Comparison of ENCODE assay signal across 19 mouse cellular contexts in the genomic region with DNA sequence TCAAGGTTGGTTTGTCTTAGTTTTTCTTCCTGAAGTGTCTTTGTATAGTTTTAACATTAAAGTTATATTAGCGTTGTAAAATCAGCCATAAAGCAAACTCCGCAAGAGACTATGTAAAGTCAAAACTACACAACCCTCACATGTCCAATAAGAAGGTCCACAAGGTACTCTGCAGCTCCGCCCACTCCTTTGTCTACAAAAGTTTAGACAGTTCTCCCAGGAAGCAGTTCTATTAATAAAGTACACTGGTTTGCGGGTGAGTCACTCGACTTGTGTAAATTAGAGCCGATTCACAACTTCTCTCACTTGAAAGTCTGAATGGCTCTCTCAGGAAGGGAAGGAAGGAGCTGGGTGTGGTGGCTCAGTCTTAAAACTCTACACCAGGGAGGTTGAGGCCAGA. TPM values are rescaled to one million over a fixed set of nuclear protein-coding genes. Genes with fewer than 3 reads are reported as not detected.
DNase-seq lines count a peak whose midpoint lies in the region; ATAC-seq and TF ChIP-seq lines count a peak whose summit lies in the region.
"Had no signal": no experiment of that assay in that cellular context is flagged by ENCODE, and none has a peak within 500 bp of the region (broad histone marks: within the 10 kb centered on the region; RNA-seq: fewer than 3 reads in every experiment).

No protein-coding gene starts in this region.

- H3K27me3 ChIP-seq in hindbrain, embryonic 10.5 days (ENCODE audit: insufficient read depth, poor library complexity, severe bottlenecking), result no peaks in the 10 kb centered on the region
- no peaks in the 10 kb centered on the region for H3K27me3 ChIP-seq in hindbrain, embryonic 16.5 days (replicated peaks; ENCODE audit: control insufficient read depth, insufficient read depth, low read length)
- H3K27me3 ChIP-seq in intestine, embryonic 15.5 days (replicated peaks), result no peaks in the 10 kb centered on the region
- H3K27me3 ChIP-seq in lung, postnatal 0 days (replicated peaks; ENCODE audit: insufficient read depth, low read length), result no peaks in the 10 kb centered on the region
- H3K27me3 ChIP-seq in stomach, embryonic 16.5 days (ENCODE audit: control insufficient read depth, insufficient read depth, low read length), result no peaks in the 10 kb centered on the region
- no peaks in the 10 kb centered on the region for H3K27me3 ChIP-seq in forebrain, embryonic 15.5 days
- H3K27me3 ChIP-seq: embryonic facial prominence, embryonic 15.5 days; heart, embryonic 15.5 days; limb, embryonic 12.5 days had no signal

- peaks cover 23% of the 10 kb centered on the region for H3K4me1 ChIP-seq in hindbrain, embryonic 10.5 days (replicated peaks)
- H3K4me1 ChIP-seq in hindbrain, embryonic 16.5 days (ENCODE audit: control insufficient read depth, insufficient read depth, low read depth, low read length), result no peaks in the 10 kb centered on the region
- H3K4me1 ChIP-seq in intestine, embryonic 15.5 days (replicated peaks), result peaks cover 7% of the 10 kb centered on the region; the same call in 1 of the 2 replicates
- H3K4me1 ChIP-seq in lung, postnatal 0 days (ENCODE audit: insufficient read depth, low read depth, low read length), result 0 out of 2 replicates have a peak, but pooled peaks cover 2% of the 10 kb centered on the region
- H3K4me1 ChIP-seq in stomach, embryonic 16.5 days (ENCODE audit: control insufficient read depth, insufficient read depth, low read length), result peaks cover 3% of the 10 kb centered on the region; the same call in 1 of the 2 replicates
- H3K4me1 ChIP-seq in forebrain, embryonic 15.5 days, result no peaks in the 10 kb centered on the region
- H3K4me1 ChIP-seq: embryonic facial prominence, embryonic 15.5 days; heart, embryonic 15.5 days; limb, embryonic 12.5 days had no signal

- no peak for ATAC-seq in hindbrain, embryonic 16.5 days
- ATAC-seq in intestine, embryonic 15.5 days, result peak; percentile 85
- ATAC-seq in lung, postnatal 0 days, result peak; percentile 95
- ATAC-seq in stomach, embryonic 16.5 days (ENCODE audit: insufficient read depth, low FRiP score), result peak; percentile 88
- no peak for ATAC-seq in forebrain, embryonic 15.5 days (replicated peaks)

- no peak for TF ChIP-seq CTCF in lung, postnatal 0 days (IDR thresholded peaks at IDR 0.05)

- H3K36me3 ChIP-seq in hindbrain, embryonic 10.5 days, result no peaks in the 10 kb centered on the region
- H3K36me3 ChIP-seq in hindbrain, embryonic 16.5 days (ENCODE audit: control insufficient read depth, insufficient read depth, low read length), result no peaks in the 10 kb centered on the region
- H3K36me3 ChIP-seq in intestine, embryonic 15.5 days, result no peaks in the 10 kb centered on the region
- H3K36me3 ChIP-seq in lung, postnatal 0 days (ENCODE audit: insufficient read depth, low read length), result no peaks in the 10 kb centered on the region
- no peaks in the 10 kb centered on the region for H3K36me3 ChIP-seq in stomach, embryonic 16.5 days (ENCODE audit: control insufficient read depth, insufficient read depth, low read length)
- no peaks in the 10 kb centered on the region for H3K36me3 ChIP-seq in forebrain, embryonic 15.5 days
- H3K36me3 ChIP-seq: embryonic facial prominence, embryonic 15.5 days; heart, embryonic 15.5 days; limb, embryonic 12.5 days had no signal

- peak; percentile 23; the same call in 1 of the 2 replicates for TF ChIP-seq EP300 in lung, postnatal 0 days (IDR thresholded peaks at IDR 0.05)

- DNase-seq in hindbrain, embryonic 10.5 days (ENCODE audit: low spot score), result no peak
- peak; percentile 94 for DNase-seq in lung, postnatal 0 days (ENCODE audit: low spot score)
- DNase-seq in c-Kit-positive CD71-positive TER-119-positive erythroid progenitor cells, embryonic 14.5 days (ENCODE audit: low spot score), result no peak
- no peak for DNase-seq in thymus, postnatal 36 days
- DNase-seq: adrenal gland, adult 2 months; B cell, adult 2 months; cerebellum, adult 8-10 months; heart, adult 11 months; kidney, adult 9 months had no signal

- no peak overlapping the region for H3K4me3 ChIP-seq in hindbrain, embryonic 10.5 days
- no peak overlapping the region for H3K4me3 ChIP-seq in hindbrain, embryonic 16.5 days (ENCODE audit: low read length)
- H3K4me3 ChIP-seq in intestine, embryonic 15.5 days (replicated peaks), result no peak overlapping the region
- H3K4me3 ChIP-seq in lung, postnatal 0 days (ENCODE audit: low read depth, low read length), result no peak overlapping the region
- no peak overlapping the region for H3K4me3 ChIP-seq in stomach, embryonic 16.5 days (replicated peaks; ENCODE audit: low read length)
- no peak overlapping the region for H3K4me3 ChIP-seq in forebrain, embryonic 15.5 days
- H3K4me3 ChIP-seq: embryonic facial prominence, embryonic 15.5 days; heart, embryonic 15.5 days; limb, embryonic 12.5 days had no signal

- H3K4me2 ChIP-seq in hindbrain, embryonic 16.5 days (ENCODE audit: low read length), result no peak overlapping the region
- H3K4me2 ChIP-seq in intestine, embryonic 15.5 days (replicated peaks), result no peak overlapping the region
- H3K4me2 ChIP-seq in lung, postnatal 0 days (replicated peaks; ENCODE audit: low read depth, low read length), result no peak overlapping the region
- H3K4me2 ChIP-seq in stomach, embryonic 16.5 days (ENCODE audit: low read depth, low read length), result no peak overlapping the region
- H3K4me2 ChIP-seq in forebrain, embryonic 15.5 days (replicated peaks), result no peak overlapping the region
- H3K4me2 ChIP-seq: embryonic facial prominence, embryonic 15.5 days; heart, embryonic 15.5 days; hindbrain, embryonic 14.5 days; limb, embryonic 12.5 days had no signal

- no peaks in the 10 kb centered on the region for H3K9me3 ChIP-seq in hindbrain, embryonic 10.5 days
- H3K9me3 ChIP-seq in hindbrain, embryonic 16.5 days (ENCODE audit: control insufficient read depth, low read length), result no peaks in the 10 kb centered on the region
- no peaks in the 10 kb centered on the region for H3K9me3 ChIP-seq in intestine, embryonic 15.5 days
- no peaks in the 10 kb centered on the region for H3K9me3 ChIP-seq in lung, postnatal 0 days (ENCODE audit: low read length)
- no peaks in the 10 kb centered on the region for H3K9me3 ChIP-seq in stomach, embryonic 16.5 days (replicated peaks; ENCODE audit: control insufficient read depth, low read length)
- H3K9me3 ChIP-seq in forebrain, embryonic 15.5 days, result no peaks in the 10 kb centered on the region
- H3K9me3 ChIP-seq: embryonic facial prominence, embryonic 15.5 days; heart, embryonic 15.5 days; limb, embryonic 12.5 days had no signal

- WGBS in hindbrain, embryonic 10.5 days, result 88% methylated on average over 6 of the region's 6 CpGs
- WGBS in hindbrain, embryonic 16.5 days, result 75% methylated on average over 6 of the region's 6 CpGs
- whole genome bisulfite sequencing in intestine, embryonic 15.5 days, result 40% methylated on average over 6 of the region's 6 CpGs
- WGBS in lung, postnatal 0 days, result 43% methylated on average over 6 of the region's 6 CpGs
- 51% methylated on average over 6 of the region's 6 CpGs for WGBS in stomach, embryonic 16.5 days
- 82% methylated on average over 6 of the region's 6 CpGs for WGBS in forebrain, embryonic 15.5 days

- 0 out of 2 replicates have a peak overlapping the region, but pooled peaks have one; percentile 2 for H3K27ac ChIP-seq in hindbrain, embryonic 10.5 days
- H3K27ac ChIP-seq in hindbrain, embryonic 16.5 days (ENCODE audit: low read depth, low read length), result no peak overlapping the region
- H3K27ac ChIP-seq in intestine, embryonic 15.5 days, result peak overlapping the region; percentile 57
- no peak overlapping the region for H3K27ac ChIP-seq in lung, postnatal 0 days (ENCODE audit: low read length)
- H3K27ac ChIP-seq in stomach, embryonic 16.5 days (ENCODE audit: low read length), result peak overlapping the region; percentile 76
- no peak overlapping the region for H3K27ac ChIP-seq in forebrain, embryonic 15.5 days (replicated peaks)
- H3K27ac ChIP-seq: embryonic facial prominence, embryonic 15.5 days; heart, embryonic 15.5 days; hindbrain, embryonic 14.5 days; limb, embryonic 12.5 days; liver, embryonic 14.5 days had no signal

- no peak overlapping the region for H3K9ac ChIP-seq in hindbrain, embryonic 16.5 days (ENCODE audit: low read depth, low read length)
- no peak overlapping the region for H3K9ac ChIP-seq in intestine, embryonic 15.5 days
- H3K9ac ChIP-seq in lung, postnatal 0 days (replicated peaks; ENCODE audit: low read depth), result no peak overlapping the region
- H3K9ac ChIP-seq in stomach, embryonic 16.5 days (ENCODE audit: low read length), result no peak overlapping the region
- H3K9ac ChIP-seq in forebrain, embryonic 15.5 days (replicated peaks), result no peak overlapping the region
- H3K9ac ChIP-seq: embryonic facial prominence, embryonic 15.5 days; heart, embryonic 15.5 days; hindbrain, embryonic 14.5 days; limb, embryonic 12.5 days; liver, embryonic 14.5 days had no signal

RNA-seq across cellular contexts. Expression of gene Muc4, which starts 10.2 kb away (rescaled TPM):
- polyA plus RNA-seq in hindbrain, embryonic 10.5 days (2016; fragmentation: Nextera tagmentation; extraction: Ambion mirVana), result 0.56 and 0.63 TPM in 2 replicates
- not detected in 2 replicates for polyA plus RNA-seq in hindbrain, embryonic 16.5 days (2015; fragmentation: Nextera tagmentation; extraction: Ambion mirVana)
- 1.7 and 2.5 TPM in 2 replicates for polyA plus RNA-seq in intestine, embryonic 15.5 days (2015; fragmentation: Nextera tagmentation; extraction: Ambion mirVana)
- polyA plus RNA-seq in lung, postnatal 0 days (2015; fragmentation: Nextera tagmentation; extraction: Ambion mirVana), result 4.1 and 5.4 TPM in 2 replicates
- 5.6 and 6.4 TPM in 2 replicates for polyA plus RNA-seq in stomach, embryonic 16.5 days (2015; fragmentation: Nextera tagmentation; extraction: Ambion mirVana)
- not detected in 2 replicates for polyA plus RNA-seq in forebrain, embryonic 15.5 days (2015; fragmentation: Nextera tagmentation; extraction: Ambion mirVana)
- polyA plus RNA-seq: adrenal gland, adult 2 months; heart, embryonic 15.5 days; hindbrain, embryonic 14.5 days; limb, embryonic 12.5 days had no signal

RNA-seq across cellular contexts. Expression of gene Muc20, which starts 51.4 kb away (rescaled TPM):
- polyA plus RNA-seq in hindbrain, embryonic 10.5 days (2016; fragmentation: Nextera tagmentation; extraction: Ambion mirVana), result 0.09 TPM in 1 of 2 replicates, not detected in the other
- not detected in 2 replicates for polyA plus RNA-seq in hindbrain, embryonic 16.5 days (2015; fragmentation: Nextera tagmentation; extraction: Ambion mirVana)
- 0.09 TPM in 1 of 2 replicates, not detected in the other for polyA plus RNA-seq in intestine, embryonic 15.5 days (2015; fragmentation: Nextera tagmentation; extraction: Ambion mirVana)
- 0.89 and 1.1 TPM in 2 replicates for polyA plus RNA-seq in lung, postnatal 0 days (2015; fragmentation: Nextera tagmentation; extraction: Ambion mirVana)
- 0.22 and 0.31 TPM in 2 replicates for polyA plus RNA-seq in stomach, embryonic 16.5 days (2015; fragmentation: Nextera tagmentation; extraction: Ambion mirVana)
- not detected in 2 replicates for polyA plus RNA-seq in forebrain, embryonic 15.5 days (2015; fragmentation: Nextera tagmentation; extraction: Ambion mirVana)
- polyA plus RNA-seq: adrenal gland, adult 2 months; forebrain, embryonic 11.5 days; heart, embryonic 15.5 days; hindbrain, embryonic 14.5 days; limb, embryonic 12.5 days had no signal

Comparison
In these comparisons a context has a peak if more than half of its experiments do, and no peak if none do; other contexts are left out.
1. H3K27ac ChIP-seq: peak in hindbrain, embryonic 10.5 days (single experiment), intestine, embryonic 15.5 days (single experiment) and stomach, embryonic 16.5 days (single experiment); none in hindbrain, embryonic 16.5 days (single experiment), lung, postnatal 0 days (single experiment) and forebrain, embryonic 15.5 days (single experiment).
2. ATAC-seq: peak in intestine, embryonic 15.5 days (single experiment), lung, postnatal 0 days (single experiment) and stomach, embryonic 16.5 days (single experiment); none in hindbrain, embryonic 16.5 days (single experiment) and forebrain, embryonic 15.5 days (single experiment).